12 mouse cellular contexts compared by ENCODE assay signal in the genomic region with DNA sequence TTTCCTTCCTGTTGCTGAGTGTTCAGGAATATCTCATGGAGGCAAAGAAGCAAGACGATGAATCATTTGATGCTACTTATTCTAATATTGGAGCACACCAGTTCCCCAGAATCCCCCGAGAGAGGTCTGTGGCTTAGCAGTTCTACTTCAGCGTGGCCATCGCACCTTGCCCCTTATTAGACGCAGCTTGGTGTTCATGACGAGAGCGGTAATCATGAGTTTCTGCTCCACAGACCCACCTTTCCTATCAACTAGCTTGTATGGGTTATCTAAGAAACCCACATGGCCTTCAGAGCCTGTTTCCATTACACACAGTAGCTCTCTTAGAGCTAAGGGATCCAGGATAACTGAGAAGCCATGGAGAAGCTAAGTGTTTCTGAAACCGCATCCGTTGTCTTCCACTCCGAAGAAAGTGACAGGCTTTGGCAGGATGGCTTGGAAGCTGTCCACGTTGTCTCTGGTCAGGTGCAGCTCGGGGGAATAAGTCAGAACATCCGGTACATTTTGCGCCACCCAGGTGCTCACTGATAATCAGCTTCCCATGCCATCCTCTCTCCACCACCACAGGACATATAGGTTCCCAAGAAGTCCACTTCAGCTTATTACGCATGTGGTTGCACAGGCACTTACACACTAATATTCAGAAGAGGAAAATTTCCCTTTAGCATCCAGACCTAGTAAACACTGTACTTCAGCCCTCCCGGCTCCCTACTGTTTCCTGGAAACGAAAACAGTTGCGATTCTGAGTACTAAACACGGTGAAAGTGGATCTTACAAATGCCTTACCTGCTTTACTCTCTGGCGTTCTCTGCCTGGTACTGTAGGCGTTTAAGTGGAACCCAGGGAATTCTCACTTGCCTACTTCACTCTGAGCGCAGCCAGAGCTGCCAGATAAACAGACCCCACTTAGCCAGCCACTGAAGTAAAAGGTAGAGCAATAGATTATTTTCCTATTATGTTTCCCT. TPM values are rescaled to one million over a fixed set of nuclear protein-coding genes. Genes with fewer than 3 reads are reported as not detected.
DNase-seq lines count a peak whose midpoint lies in the region; ATAC-seq and TF ChIP-seq lines count a peak whose summit lies in the region.
"Had no signal": no experiment of that assay in that cellular context is flagged by ENCODE, and none has a peak within 500 bp of the region (broad histone marks: within the 10 kb centered on the region; RNA-seq: fewer than 3 reads in every experiment).

No protein-coding gene starts in this region.

- no peak overlapping the region for H3K27ac ChIP-seq in heart, embryonic 12.5 days (ENCODE audit: poor library complexity, severe bottlenecking)
- H3K27ac ChIP-seq in midbrain, postnatal 0 days (ENCODE audit: low read depth, low read length): no peak overlapping the region
- H3K27ac ChIP-seq: embryonic facial prominence, embryonic 15.5 days; hindbrain, embryonic 13.5 days; limb, embryonic 13.5 days had no signal

- no peaks in the 10 kb centered on the region for H3K27me3 ChIP-seq in heart, embryonic 12.5 days (replicated peaks)
- H3K27me3 ChIP-seq in midbrain, postnatal 0 days (ENCODE audit: insufficient read depth, low read length): no peaks in the 10 kb centered on the region
- H3K27me3 ChIP-seq: embryonic facial prominence, embryonic 15.5 days; hindbrain, embryonic 13.5 days; limb, embryonic 13.5 days had no signal

- no peak for TF ChIP-seq CTCF in midbrain, postnatal 0 days (IDR thresholded peaks at IDR 0.05)

- DNase-seq in heart, adult 18-20 months: no peak
- DNase-seq in c-Kit-positive CD71-positive TER-119-positive erythroid progenitor cells, embryonic 14.5 days (ENCODE audit: low spot score): peak; percentile 86
- no peak for DNase-seq in left cerebral cortex, postnatal 4 days
- DNase-seq in heart, postnatal 25 days (ENCODE audit: low spot score): no peak
- DNase-seq in midbrain, postnatal 0 days (ENCODE audit: low spot score): no peak

- intact Hi-C loops in left cerebral cortex, postnatal 4 days (cut with DNase I): no loop called here
- intact Hi-C loops in heart, postnatal 25 days (cut with DNase I): no loop called here

- 73% methylated on average over 22 of the region's 22 CpGs for WGBS in heart, embryonic 12.5 days
- 88% methylated on average over 22 of the region's 22 CpGs for WGBS in midbrain, postnatal 0 days

- peaks cover 4% of the 10 kb centered on the region; the same call in 1 of the 2 replicates for H3K4me1 ChIP-seq in heart, embryonic 12.5 days (replicated peaks)
- no peaks in the 10 kb centered on the region for H3K4me1 ChIP-seq in midbrain, postnatal 0 days (ENCODE audit: insufficient read depth, low read length)
- H3K4me1 ChIP-seq: embryonic facial prominence, embryonic 15.5 days; hindbrain, embryonic 13.5 days had no signal

- H3K4me3 ChIP-seq in heart, embryonic 12.5 days: no peak overlapping the region
- no peak overlapping the region for H3K4me3 ChIP-seq in midbrain, postnatal 0 days (ENCODE audit: low read depth, low read length)
- H3K4me3 ChIP-seq: embryonic facial prominence, embryonic 15.5 days; hindbrain, embryonic 13.5 days; limb, embryonic 13.5 days had no signal

- H3K9ac ChIP-seq in heart, embryonic 12.5 days: no peak overlapping the region
- H3K9ac ChIP-seq in midbrain, postnatal 0 days (replicated peaks; ENCODE audit: low read length, poor library complexity, severe bottlenecking): no peak overlapping the region
- H3K9ac ChIP-seq: embryonic facial prominence, embryonic 15.5 days; hindbrain, embryonic 13.5 days; limb, embryonic 13.5 days had no signal

- H3K9me3 ChIP-seq in heart, embryonic 12.5 days (replicated peaks): no peaks in the 10 kb centered on the region
- no peaks in the 10 kb centered on the region for H3K9me3 ChIP-seq in midbrain, postnatal 0 days (ENCODE audit: low read length)
- H3K9me3 ChIP-seq: embryonic facial prominence, embryonic 15.5 days; hindbrain, embryonic 13.5 days; limb, embryonic 13.5 days had no signal

- ATAC-seq in heart, embryonic 12.5 days (ENCODE audit: insufficient number of reproducible peaks, low FRiP score): peak; percentile 39; the same call in 1 of the 2 replicates
- ATAC-seq in erythroid progenitor cell, adult 5-6 weeks (replicated peaks; ENCODE audit: low FRiP score, poor library complexity, severe bottlenecking): peak; percentile 73
- peak; percentile 69 for ATAC-seq in megakaryocyte-erythroid progenitor cell, adult 5-6 weeks (replicated peaks; ENCODE audit: low FRiP score, low TSS enrichment, poor library complexity, severe bottlenecking)
- ATAC-seq in midbrain, postnatal 0 days (ENCODE audit: low FRiP score): no peak

- 0 out of 2 replicates have a peak overlapping the region, but pooled peaks have one; percentile 8 for H3K4me2 ChIP-seq in heart, embryonic 12.5 days
- no peak overlapping the region for H3K4me2 ChIP-seq in midbrain, postnatal 0 days (ENCODE audit: low read depth, low read length, poor library complexity, severe bottlenecking)
- H3K4me2 ChIP-seq: embryonic facial prominence, embryonic 15.5 days; hindbrain, embryonic 13.5 days; limb, embryonic 13.5 days; midbrain, embryonic 11.5 days had no signal

- no peaks in the 10 kb centered on the region for H3K36me3 ChIP-seq in heart, embryonic 12.5 days
- H3K36me3 ChIP-seq in midbrain, postnatal 0 days (ENCODE audit: insufficient read depth, low read length): no peaks in the 10 kb centered on the region
- H3K36me3 ChIP-seq: embryonic facial prominence, embryonic 15.5 days; hindbrain, embryonic 13.5 days; limb, embryonic 13.5 days had no signal

RNA-seq across cellular contexts. Expression of gene Cd47, which starts 25.0 kb away (rescaled TPM):
- 60.0 and 63.3 TPM in 2 replicates for polyA plus RNA-seq in heart, embryonic 12.5 days (2016; fragmentation: Nextera tagmentation; extraction: Ambion mirVana)
- total RNA-seq in heart, adult 18-20 months (2021): 10 to 100 TPM; 79.4 to 84.7 TPM
- total RNA-seq in erythroid progenitor cell, adult 5-6 weeks (2015; ENCODE audit: low replicate concordance): 742 and 874 TPM in 2 replicates
- total RNA-seq in erythroid progenitor cell, adult 5-6 weeks (2017; ENCODE audit: low replicate concordance): 624 and 761 TPM in 2 replicates
- 237 and 252 TPM in 2 replicates for total RNA-seq in megakaryocyte-erythroid progenitor cell, adult 5-6 weeks (2014; fragmentation: Nextera tagmentation)
- 166 and 180 TPM in 2 replicates for total RNA-seq in megakaryocyte-erythroid progenitor cell, adult 5-6 weeks (2017)
- 100 to 1,000 TPM; 214 to 231 TPM for total RNA-seq in left cerebral cortex, postnatal 4 days (2021)
- total RNA-seq in heart, postnatal 25 days (2021): 10 to 100 TPM; 73.5 to 76.4 TPM
- total RNA-seq in midbrain, postnatal 0 days (2014; rRNA removed): 30.5 and 53.5 TPM in 2 replicates
- polyA plus RNA-seq in midbrain, postnatal 0 days (2015; fragmentation: Nextera tagmentation; extraction: Ambion mirVana): 163 and 185 TPM in 2 replicates
